Mouse (Mus musculus) colon, adult 2 months (tissue): Measurements from ENCODE around the gene Ndufa11. TPM values are rescaled to one million over a fixed set of nuclear protein-coding genes. Genes with fewer than 3 reads are reported as not detected.

Source experiments
- polyA plus RNA-seq: library from polyadenylated mRNA; depleted of rRNA; stranded (reverse); fragments of >200 nt; gene quantifications from 2 replicates; pipeline ENCODE4 v1.2.3, GENCODE M21; 2012; rRNA removed

Gene Ndufa11
- 678 and 874 TPM in 2 replicates for polyA plus RNA-seq

GRCm38 (mm10) chr17:56717363-56718058 lies at the start of gene Ndufa11, which contains the start of gene Vmac:
TSS of gene Ndufa11 (plus strand) at chr17:56717767.
TSS of gene Vmac (minus strand) at chr17:56718022.

DNA sequence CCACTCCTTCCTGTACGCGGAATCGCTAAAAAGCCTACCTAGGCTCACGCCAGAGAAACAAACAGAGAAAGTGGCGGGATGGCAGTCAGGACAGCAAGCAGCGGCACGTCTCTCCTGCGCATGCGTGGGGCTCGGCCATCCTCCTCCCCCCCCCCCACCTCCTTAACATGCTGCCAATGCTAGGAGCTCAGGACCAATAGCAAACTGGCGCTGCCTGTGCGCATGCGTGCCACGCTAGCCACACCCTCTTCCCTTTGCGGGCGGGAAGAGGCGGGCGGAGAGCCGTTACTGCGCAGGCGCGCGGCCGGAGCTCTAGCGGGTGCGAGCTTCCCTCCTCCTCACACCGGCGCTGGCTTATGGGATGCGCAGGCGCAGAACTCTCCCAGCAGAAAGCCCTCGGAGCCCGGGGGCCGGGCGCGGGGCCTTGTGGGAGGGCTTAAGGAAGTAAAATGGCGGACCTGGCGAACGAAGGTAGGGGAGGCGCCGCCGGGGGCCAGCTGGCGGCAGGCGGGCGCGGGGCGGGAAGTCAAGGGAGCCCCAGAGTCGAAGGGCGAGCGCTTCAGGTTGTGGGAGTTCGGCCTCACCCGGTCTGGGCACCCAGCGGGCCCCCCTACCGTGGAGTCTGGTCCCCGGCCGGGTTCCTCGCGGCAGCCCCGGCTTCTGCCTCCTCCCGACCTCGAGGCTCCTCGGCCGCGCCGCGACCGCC lies 44.5 kb upstream of the Ndufa11 start, which contains the start of gene Ranbp3:
Gene Ranbp3, plus strand, starts transcription at position 354 of the 706 bp plus-strand sequence.

GRCm38 (mm10) chr17:56757416-56758123 lies 40.0 kb downstream of the Ndufa11 start, which contains the start of gene Nrtn:
TSS of gene Nrtn (minus strand) at chr17:56757530.

GRCm38 (mm10) chr17:56764474-56765354 lies 47.1 kb downstream of the Ndufa11 start, which contains the start of gene Dus3l:
TSS of gene Dus3l (plus strand) at chr17:56764757.

DNA sequence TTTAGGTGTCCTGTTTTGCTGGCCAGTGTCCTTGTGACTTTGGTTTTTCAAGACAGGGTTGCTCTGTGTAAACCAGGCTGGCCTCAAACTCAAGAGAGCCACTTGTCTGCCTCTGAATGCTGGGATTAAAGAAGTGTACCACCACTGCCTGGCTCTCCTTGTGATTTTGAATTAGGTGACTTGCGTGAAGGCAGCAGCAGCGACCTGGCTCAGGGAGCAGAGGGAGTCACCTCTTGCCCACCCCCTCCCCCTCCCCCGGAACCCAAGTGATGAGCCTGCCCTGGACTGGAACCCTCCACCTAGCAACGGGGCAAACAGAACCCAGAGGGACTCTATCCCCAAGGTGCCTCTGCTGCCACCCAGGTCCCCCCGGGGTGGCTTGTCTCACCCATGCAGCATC lies 52.4 kb downstream of the Ndufa11 start, which contains the start of gene Prr22:
Gene Prr22, plus strand, starts transcription at position 301 of the 400 bp plus-strand sequence.

Other genes starting within 250 kb of the Ndufa11 start
- gene Ptprs, start 241.3 kb upstream of the Ndufa11 start, polyA plus RNA-seq: 115 and 127 TPM in 2 replicates
- gene Znrf4, start 205.3 kb upstream of the Ndufa11 start, polyA plus RNA-seq: not detected in 2 replicates
- gene Gm20219, start 163.4 kb upstream of the Ndufa11 start, polyA plus RNA-seq: 7.0 and 8.1 TPM in 2 replicates
- gene Safb2, start 133.2 kb upstream of the Ndufa11 start, polyA plus RNA-seq: 83.7 and 97.7 TPM in 2 replicates
- 70.0 and 79.4 TPM in 2 replicates for gene Safb, start 132.9 kb upstream of the Ndufa11 start, polyA plus RNA-seq
- 228 and 238 TPM in 2 replicates for gene 2410015M20Rik, start 108.0 kb upstream of the Ndufa11 start, polyA plus RNA-seq
- gene Rpl36, start 104.4 kb upstream of the Ndufa11 start, polyA plus RNA-seq: 3,218 and 3,337 TPM in 2 replicates
- gene Lonp1, start 90.9 kb upstream of the Ndufa11 start, polyA plus RNA-seq: 61.2 and 64.0 TPM in 2 replicates
- gene Catsperd, start 89.6 kb upstream of the Ndufa11 start, polyA plus RNA-seq: 0.30 and 0.41 TPM in 2 replicates
- 77.0 and 80.9 TPM in 2 replicates for gene Ranbp3, start 44.5 kb upstream of the Ndufa11 start, polyA plus RNA-seq
- 29.0 and 41.6 TPM in 2 replicates for gene Vmac, start 255 bp downstream of the Ndufa11 start, polyA plus RNA-seq
- gene Nrtn, start 39.8 kb downstream of the Ndufa11 start, polyA plus RNA-seq: 58.2 and 62.5 TPM in 2 replicates
- 75.7 and 94.5 TPM in 2 replicates for gene Dus3l, start 47.0 kb downstream of the Ndufa11 start, polyA plus RNA-seq
- 3.8 and 4.5 TPM in 2 replicates for gene Prr22, start 52.5 kb downstream of the Ndufa11 start, polyA plus RNA-seq
- 13.0 and 16.5 TPM in 2 replicates for gene Rfx2, start 113.2 kb downstream of the Ndufa11 start, polyA plus RNA-seq
- gene Acsbg2, start 156.7 kb downstream of the Ndufa11 start, polyA plus RNA-seq: not detected in 2 replicates
- 0.05 and 0.22 TPM in 2 replicates for gene 1700061G19Rik, start 157.7 kb downstream of the Ndufa11 start, polyA plus RNA-seq
- 59.6 and 65.3 TPM in 2 replicates for gene Mllt1, start 217.6 kb downstream of the Ndufa11 start, polyA plus RNA-seq